Mouse (Mus musculus): ENCODE measurements around the gene Rnf157.
"Not testable (repeated sequence)": the region's sequence is repeated elsewhere in the genome, so short reads cannot be mapped to it uniquely, and the experiment has no call there.

The Rnf157 gene

DNA sequence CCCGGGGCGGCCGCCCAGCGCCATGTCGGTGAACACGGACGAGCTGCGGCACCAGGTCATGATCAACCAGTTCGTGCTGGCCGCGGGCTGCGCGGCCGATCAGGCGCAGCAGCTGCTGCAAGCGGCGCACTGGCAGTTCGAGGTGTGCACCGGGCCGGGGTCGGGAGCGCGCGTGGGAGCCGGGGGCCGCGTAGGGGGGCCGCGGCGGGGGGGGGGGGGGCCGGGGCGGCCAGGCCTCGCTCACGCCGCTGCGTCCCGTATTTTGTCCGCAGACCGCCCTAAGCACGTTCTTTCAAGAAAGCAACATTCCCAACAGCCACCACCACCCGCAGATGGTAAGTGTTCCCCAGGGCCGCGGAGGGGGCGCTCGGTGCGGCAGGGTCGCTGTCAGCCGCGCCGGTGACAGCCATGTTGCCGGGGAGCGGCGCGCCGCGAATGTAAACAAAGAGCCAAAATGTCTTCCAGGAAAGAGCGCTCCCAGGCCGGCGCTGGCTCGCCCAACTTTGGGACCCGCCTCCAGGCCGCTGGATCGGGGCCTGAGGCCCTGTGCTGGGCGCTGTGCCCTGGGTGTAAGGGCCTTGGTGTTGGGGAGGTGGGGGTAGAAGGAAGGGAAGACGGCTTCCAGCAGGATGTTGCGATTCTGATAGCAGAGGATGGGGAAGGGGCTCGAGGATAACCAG is 21.6 kb upstream of the Rnf157 start:
- peak; percentile 77 for DNase-seq (ENCODE audit: low read depth)

- peak; percentile 100 for DNase-seq (ENCODE audit: low read depth)
Observed at GRCm38 (mm10) chr11:116433356-116434286, 20.8 kb upstream of the Rnf157 start, which contains the start of gene Ubald2. Gene Ubald2 (plus strand): TSS chr11:116434094.

DNA sequence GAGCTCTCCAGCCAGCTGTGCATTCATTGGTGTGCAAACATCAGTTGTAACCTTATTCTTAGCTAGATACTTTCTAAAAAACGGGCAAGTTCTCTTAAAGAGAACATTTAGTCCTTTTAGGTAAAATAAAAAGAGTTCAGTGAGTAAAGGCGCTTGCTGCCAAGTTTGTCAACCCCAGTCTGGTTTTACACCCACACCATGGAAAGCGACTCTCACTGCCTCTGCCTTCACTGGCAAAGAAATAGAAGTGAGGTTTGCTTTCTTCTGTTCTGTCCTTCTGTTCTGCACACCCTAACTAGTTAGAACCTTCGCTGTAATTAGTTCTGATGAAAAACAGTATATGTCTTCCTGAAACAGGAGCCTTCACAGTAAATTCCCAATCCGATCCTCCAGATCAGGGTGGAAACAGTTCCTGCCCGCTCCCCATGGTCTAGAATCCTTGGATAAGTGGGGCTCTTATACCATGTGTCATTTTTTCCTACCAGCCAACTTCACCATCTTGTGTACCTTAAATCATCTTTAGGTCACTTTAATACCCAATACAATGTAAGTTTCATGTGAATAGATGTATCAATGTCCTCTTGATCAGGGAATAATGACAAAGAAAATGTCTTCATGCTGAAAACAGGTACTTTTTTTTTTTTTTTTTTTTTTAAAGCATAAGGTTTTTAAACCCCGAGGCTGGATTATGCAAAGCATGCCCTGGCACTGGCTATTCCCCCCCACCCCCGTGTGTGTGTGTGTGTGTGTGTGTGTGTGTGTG is 19.9 kb upstream of the Rnf157 start:
- DNase-seq (ENCODE audit: low read depth): peak; percentile 41

DNA sequence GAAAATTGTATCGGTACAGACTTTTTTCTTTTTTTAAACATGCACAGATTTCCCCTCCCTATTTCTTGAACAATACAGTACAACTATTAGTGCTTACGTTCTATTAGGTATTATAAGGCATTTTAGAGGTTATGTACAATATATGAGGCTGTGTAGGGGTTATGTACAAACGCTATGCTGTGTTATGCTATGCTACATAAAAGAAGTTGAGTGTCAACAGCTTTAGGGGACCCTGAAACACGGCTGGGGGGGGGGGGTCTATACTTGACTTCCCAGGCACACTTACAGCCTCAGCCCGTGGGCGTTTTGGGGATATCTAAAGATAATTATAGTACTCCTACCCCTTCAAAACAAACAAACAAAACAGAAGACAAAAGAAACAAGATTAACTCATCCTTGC is 19.3 kb upstream of the Rnf157 start:
- no peak for DNase-seq (ENCODE audit: low read depth)

- peak; percentile 19 for DNase-seq (ENCODE audit: low read depth)
Observed at GRCm38 (mm10) chr11:116431428-116432077, 18.7 kb upstream of the Rnf157 start.

GRCm38 (mm10) chr11:116430723-116431427 is 18.0 kb upstream of the Rnf157 start:
- peak; percentile 54 for DNase-seq (ENCODE audit: low read depth)

- DNase-seq (ENCODE audit: low read depth): peak; percentile 82
Observed at GRCm38 (mm10) chr11:116429862-116430613, 17.2 kb upstream of the Rnf157 start.

DNA sequence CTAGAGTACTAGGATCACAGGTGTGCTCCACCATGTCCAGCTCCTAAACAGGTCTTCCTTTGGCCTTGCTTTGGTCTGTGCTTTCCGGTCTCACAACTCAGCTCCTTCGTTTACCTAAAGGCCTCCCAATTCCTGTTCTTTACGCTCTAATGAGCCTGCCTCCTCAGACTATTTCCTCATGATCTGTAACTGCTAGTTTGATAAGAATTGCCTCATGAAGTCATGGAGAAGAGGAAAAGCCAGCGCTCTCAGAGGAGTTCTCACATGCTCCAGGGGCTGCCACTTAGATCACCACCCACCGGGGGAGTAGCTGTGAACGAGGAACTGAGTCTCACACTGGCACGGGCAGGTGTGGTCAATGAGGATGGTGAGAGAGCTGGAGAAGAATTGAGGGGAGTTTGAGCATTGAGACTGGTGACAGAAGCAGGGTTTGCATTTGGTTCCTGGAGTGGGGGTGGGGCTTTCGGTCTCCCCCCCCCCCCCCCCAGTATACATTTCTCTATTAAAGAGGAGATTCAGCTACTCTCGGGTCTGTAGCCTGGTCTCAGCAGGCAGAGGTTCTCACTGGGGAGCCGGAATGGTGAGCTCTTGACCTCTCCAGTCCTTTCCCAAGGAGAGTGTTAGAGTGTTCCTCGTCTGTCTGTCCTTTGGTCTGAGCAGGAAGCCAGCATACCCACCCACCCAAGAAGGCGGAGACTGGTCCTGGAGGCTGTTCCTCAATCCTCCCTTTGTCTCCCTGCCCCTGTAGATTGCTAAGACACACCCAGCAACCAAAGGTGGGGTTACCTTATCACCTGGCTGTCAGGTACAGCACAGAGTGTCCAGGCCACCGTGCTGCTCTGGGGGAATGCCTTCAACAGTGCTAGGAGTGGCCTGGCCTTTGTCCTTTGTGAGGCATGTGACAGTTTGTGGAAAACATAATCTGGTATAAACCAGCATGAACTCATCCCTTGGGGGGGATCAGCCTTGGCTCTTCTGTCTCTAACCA is 16.3 kb upstream of the Rnf157 start:
- no peak for DNase-seq (ENCODE audit: low read depth)

DNA sequence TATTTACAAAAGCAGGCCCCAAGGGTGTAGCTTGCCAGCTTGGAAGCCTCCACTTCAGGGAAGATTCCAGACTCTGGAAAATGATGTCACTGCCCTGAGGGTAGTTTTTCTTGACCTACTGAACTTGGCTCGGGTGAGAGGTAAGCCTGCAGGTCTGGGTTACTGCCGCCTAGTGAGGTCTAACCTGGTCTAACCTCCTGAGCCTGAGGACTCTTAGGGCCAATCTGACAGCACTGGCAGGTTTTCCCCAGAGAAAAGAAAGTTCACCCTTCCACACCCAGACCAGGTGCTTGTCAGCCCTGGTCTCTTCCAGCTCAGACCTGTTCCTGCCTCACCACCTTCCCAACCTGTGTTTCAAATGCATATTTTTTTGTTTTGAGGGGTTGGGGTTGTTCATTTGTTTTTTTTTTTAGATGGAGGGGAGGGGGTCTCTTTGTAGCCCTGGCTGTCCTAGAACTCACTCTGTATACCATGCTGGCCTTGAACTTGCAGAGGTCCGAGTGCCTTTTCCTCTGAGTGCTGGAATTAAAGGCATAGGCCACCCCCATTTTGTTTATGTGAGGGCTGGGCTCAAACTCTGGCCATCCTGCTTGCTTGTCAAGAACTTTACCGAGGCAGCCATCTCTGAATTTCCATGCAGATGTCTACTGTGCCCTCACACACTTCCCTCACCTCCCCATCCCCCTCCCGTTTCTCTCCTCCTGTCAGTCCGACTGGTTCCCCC is 14.2 kb upstream of the Rnf157 start:
- DNase-seq (ENCODE audit: low read depth): no peak

- DNase-seq (ENCODE audit: low read depth): not testable (repeated sequence)
Observed at GRCm38 (mm10) chr11:116426328-116426727, 13.5 kb upstream of the Rnf157 start.

GRCm38 (mm10) chr11:116424621-116425407 is 12.0 kb upstream of the Rnf157 start:
- DNase-seq (ENCODE audit: low read depth): no peak

GRCm38 (mm10) chr11:116423782-116424620 is 11.2 kb upstream of the Rnf157 start:
- peak; percentile 95 for DNase-seq (ENCODE audit: low read depth)

- peak; percentile 75 for DNase-seq (ENCODE audit: low read depth)
Observed at GRCm38 (mm10) chr11:116423214-116423613, 10.4 kb upstream of the Rnf157 start.

GRCm38 (mm10) chr11:116422562-116422961 is 9.7 kb upstream of the Rnf157 start:
- no peak for DNase-seq (ENCODE audit: low read depth)

- DNase-seq (ENCODE audit: low read depth): no peak
Observed at GRCm38 (mm10) chr11:116421102-116421501, 8.3 kb upstream of the Rnf157 start.

- peak; percentile 79 for DNase-seq (ENCODE audit: low read depth)
Observed at GRCm38 (mm10) chr11:116418841-116419462, 6.1 kb upstream of the Rnf157 start.
